Mouse (Mus musculus) hindbrain, postnatal 0 days (tissue): ENCODE data around the gene Sdccag8. TPM values are rescaled to one million over a fixed set of nuclear protein-coding genes. Genes with fewer than 3 reads are reported as not detected.

Experiments
- ATAC-seq: fragments of 200-750 bp; cut with Nextera tagmentation; 2 replicates; pipeline ENCODE4 v1.8.0; 2017; ENCODE audit warnings: mild to moderate bottlenecking, moderate TSS enrichment, moderate library complexity
- DNase-seq: peaks from one replicate; pipeline ENCODE4 v3.0.0-alpha.2; 2015; ENCODE audit warnings: low spot score
- H3K27ac ChIP-seq: fragments of 300-500 bp; sonication (generic); 2 replicates; pipeline ENCODE4 v1.5.1; 2014; ENCODE audit warnings: mild to moderate bottlenecking
- H3K27me3 ChIP-seq: fragments of 300-500 bp; sonication (generic); 2 replicates; pipeline ENCODE4 v1.6.1; 2014; ENCODE audit warnings: low read length, mixed read lengths; ENCODE audit not compliant: insufficient read depth
- H3K36me3 ChIP-seq: fragments of 300-500 bp; sonication (generic); 2 replicates; pipeline ENCODE4 v1.6.1; 2014; ENCODE audit warnings: low read length, mixed read lengths; ENCODE audit not compliant: insufficient read depth
- H3K4me1 ChIP-seq: fragments of 300-500 bp; sonication (generic); 2 replicates; pipeline ENCODE4 v1.6.1; 2014; ENCODE audit warnings: antibody characterized with exemption, low read length, mixed read lengths; ENCODE audit not compliant: insufficient read depth
- H3K4me2 ChIP-seq: fragments of 300-500 bp; sonication (generic); 2 replicates; pipeline ENCODE4 v1.6.1; 2014; ENCODE audit warnings: low read depth, mild to moderate bottlenecking, low read length, moderate library complexity, mixed read lengths
- H3K4me3 ChIP-seq: fragments of 300-500 bp; sonication (generic); 2 replicates; pipeline ENCODE4 v1.5.1; 2014; ENCODE audit warnings: low read length
- H3K9ac ChIP-seq: fragments of 300-500 bp; sonication (generic); replicated peaks from 2 replicates; pipeline ENCODE4 v1.6.1; 2014; ENCODE audit warnings: mild to moderate bottlenecking, low read length, moderate library complexity, mixed read lengths
- H3K9me3 ChIP-seq: fragments of 300-500 bp; sonication (generic); 2 replicates; pipeline ENCODE4 v1.6.1; 2016; ENCODE audit warnings: low read length, mixed read lengths
- CTCF ChIP-seq: IDR thresholded peaks from 2 replicates; pipeline ENCODE4 v1.5.1; 2016; ENCODE audit warnings: antibody characterized with exemption, control low read depth, low read depth
- WGBS: fragments of 180-500 bp; shearing (Covaris S2); extraction: QIAGEN DNeasy Blood & Tissue Kit; methylation state at CpG from one replicate; pipeline ENCODE4 v1.1.7; 2014; 5-methylcytosine and 5-hydroxymethylcytosine counted together
- polyA plus RNA-seq: library from polyadenylated mRNA; unstranded; fragments of >200 nt; fragmentation: Nextera tagmentation; extraction: Ambion mirVana; gene quantifications from 2 replicates; pipeline ENCODE4 v1.2.1, GENCODE M21; 2015
- total RNA-seq: library from RNA; depleted of rRNA; stranded (reverse); fragments of >200 nt; gene quantifications from 2 replicates; pipeline ENCODE4 v1.2.3, GENCODE M21; 2014

The Sdccag8 gene
- total and polyA plus RNA-seq, 2 experiments from 2014 or later = 10.1 to 23.1 TPM

- peak overlapping the region; percentile 42 for H3K27ac ChIP-seq
- ATAC-seq (no peak), DNase-seq (no peak)
- H3K4me3 ChIP-seq = no peak overlapping the region
- H3K4me2 ChIP-seq = no peak overlapping the region
- no peaks in the 10 kb centered on the region for H3K9me3 ChIP-seq
- H3K9ac ChIP-seq = no peak overlapping the region
- no peak for TF ChIP-seq CTCF
- H3K27me3 ChIP-seq = no peaks in the 10 kb centered on the region
- no peaks in the 10 kb centered on the region for H3K4me1 ChIP-seq
- H3K36me3 ChIP-seq = no peaks in the 10 kb centered on the region
- WGBS = 62% methylated on average over 8 of the region's 8 CpGs
Observed at GRCm38 (mm10) chr1:176944458-176945174, 130.2 kb downstream of the Sdccag8 start.

DNA sequence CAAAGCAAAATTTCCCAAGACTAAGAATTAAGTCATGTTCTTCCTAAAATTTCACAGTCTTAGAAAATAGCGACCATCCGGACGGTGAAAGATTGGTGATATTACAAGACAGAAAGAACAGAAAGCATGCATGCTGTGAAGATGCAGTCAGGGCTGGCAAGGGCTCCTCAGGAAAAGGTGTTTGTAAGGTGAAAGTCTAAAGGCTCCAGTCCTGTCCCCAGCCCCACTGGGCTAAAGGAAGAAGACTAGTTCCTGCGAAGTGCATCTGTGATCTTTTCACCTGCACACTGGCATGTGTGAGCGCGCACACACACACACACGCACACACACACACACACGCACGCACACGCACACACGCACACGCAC is 130.7 kb downstream of the Sdccag8 start:
- Histone ChIP-seq H3K36me3 (no peaks in the 10 kb centered on the region), H3K9ac (no peak overlapping the region), H3K27ac (peak overlapping the region; percentile 42), H3K4me1 (no peaks in the 10 kb centered on the region), H3K9me3 (no peaks in the 10 kb centered on the region), H3K4me2 (no peak overlapping the region), H3K27me3 (no peaks in the 10 kb centered on the region), H3K4me3 (no peak overlapping the region)
- no peak for TF ChIP-seq CTCF
- no peak for ATAC-seq
- DNase-seq = no peak
- WGBS = 78% methylated on average over 12 of the region's 12 CpGs

- H3K36me3 ChIP-seq = no peaks in the 10 kb centered on the region
- no peaks in the 10 kb centered on the region for H3K27me3 ChIP-seq
- ATAC-seq (peak; percentile 77), DNase-seq (peak; percentile 66)
- peak overlapping the region; percentile 70 for H3K27ac ChIP-seq
- H3K9me3 ChIP-seq = no peaks in the 10 kb centered on the region
- H3K4me3 ChIP-seq = no peak overlapping the region
- H3K4me2 ChIP-seq = no peak overlapping the region; the same call in 1 of the 2 replicates
- H3K4me1 ChIP-seq = no peaks in the 10 kb centered on the region
- no peak for TF ChIP-seq CTCF
- 43% methylated on average over 11 of the region's 11 CpGs for WGBS
- no peak overlapping the region for H3K9ac ChIP-seq
Observed at GRCm38 (mm10) chr1:176946031-176946795, 131.8 kb downstream of the Sdccag8 start.

DNA sequence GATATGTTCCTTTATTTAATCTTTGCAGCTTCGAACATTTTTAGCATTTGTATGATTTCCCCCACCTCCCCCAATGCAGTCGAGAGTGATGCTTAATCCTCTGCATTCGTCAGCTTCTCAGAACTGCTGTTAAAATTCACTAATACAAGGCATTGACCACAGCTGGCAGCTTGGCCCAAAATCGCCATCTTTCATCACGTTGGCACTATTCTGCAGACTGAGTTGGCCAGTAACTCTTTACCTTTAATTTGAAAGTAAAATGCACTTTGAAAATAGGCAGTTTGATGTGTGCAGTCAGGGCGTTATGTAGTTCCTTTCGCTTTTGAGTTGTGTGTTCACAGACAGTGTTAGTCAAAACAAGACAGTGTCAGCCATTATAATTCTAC is 132.3 kb downstream of the Sdccag8 start:
- DNase-seq (peak; percentile 40), ATAC-seq (no peak)
- H3K36me3 ChIP-seq = no peaks in the 10 kb centered on the region
- H3K4me3 ChIP-seq = no peak overlapping the region
- peak overlapping the region; percentile 70 for H3K27ac ChIP-seq
- H3K4me1 ChIP-seq = no peaks in the 10 kb centered on the region
- no peaks in the 10 kb centered on the region for H3K9me3 ChIP-seq
- whole genome bisulfite sequencing = 42% methylated on average over 7 of the region's 7 CpGs
- H3K9ac ChIP-seq = no peak overlapping the region
- H3K27me3 ChIP-seq = no peaks in the 10 kb centered on the region
- TF ChIP-seq CTCF = no peak
- peak overlapping the region; percentile 6; the same call in 1 of the 2 replicates for H3K4me2 ChIP-seq

DNA sequence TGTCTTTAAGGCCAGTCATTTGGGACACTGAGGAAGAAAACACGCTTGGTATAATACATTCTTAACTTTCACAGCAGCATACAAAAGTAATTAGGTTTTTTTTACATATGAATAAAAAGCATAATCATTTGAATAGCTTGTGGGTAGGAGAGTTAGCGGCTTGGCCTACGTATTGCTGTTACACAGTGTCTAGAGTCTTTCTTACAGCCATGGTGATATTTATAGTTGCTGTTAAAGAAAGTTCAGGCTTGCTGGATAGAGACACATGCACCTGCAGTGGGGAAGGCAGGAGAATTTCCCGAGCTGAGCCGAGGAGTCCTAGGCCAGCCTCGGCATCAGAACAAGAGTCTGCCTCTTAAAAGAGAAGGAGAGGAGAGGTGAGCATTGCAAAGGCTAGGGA is 134.4 kb downstream of the Sdccag8 start:
- no peak overlapping the region for H3K4me2 ChIP-seq
- WGBS = 49% methylated on average over 6 of the region's 6 CpGs
- no peaks in the 10 kb centered on the region for H3K27me3 ChIP-seq
- H3K4me1 ChIP-seq = no peaks in the 10 kb centered on the region
- DNase-seq (no peak), ATAC-seq (no peak)
- no peaks in the 10 kb centered on the region for H3K36me3 ChIP-seq
- no peak overlapping the region for H3K27ac ChIP-seq
- no peak for TF ChIP-seq CTCF
- H3K9ac ChIP-seq = no peak overlapping the region
- H3K9me3 ChIP-seq = no peaks in the 10 kb centered on the region
- no peak overlapping the region for H3K4me3 ChIP-seq

GRCm38 (mm10) chr1:176949320-176949719 is 134.9 kb downstream of the Sdccag8 start:
- H3K9ac ChIP-seq = no peak overlapping the region
- H3K4me3 ChIP-seq = no peak overlapping the region
- no peaks in the 10 kb centered on the region for H3K4me1 ChIP-seq
- 0 out of 2 replicates have a peak, but pooled peaks have one; percentile 14 for TF ChIP-seq CTCF
- H3K27ac ChIP-seq = no peak overlapping the region
- no peak for ATAC-seq
- peak; percentile 29 for DNase-seq
- no peak overlapping the region for H3K4me2 ChIP-seq
- no peaks in the 10 kb centered on the region for H3K27me3 ChIP-seq
- H3K36me3 ChIP-seq = no peaks in the 10 kb centered on the region
- 74% methylated on average over 6 of the region's 6 CpGs for whole genome bisulfite sequencing
- H3K9me3 ChIP-seq = no peaks in the 10 kb centered on the region

DNA sequence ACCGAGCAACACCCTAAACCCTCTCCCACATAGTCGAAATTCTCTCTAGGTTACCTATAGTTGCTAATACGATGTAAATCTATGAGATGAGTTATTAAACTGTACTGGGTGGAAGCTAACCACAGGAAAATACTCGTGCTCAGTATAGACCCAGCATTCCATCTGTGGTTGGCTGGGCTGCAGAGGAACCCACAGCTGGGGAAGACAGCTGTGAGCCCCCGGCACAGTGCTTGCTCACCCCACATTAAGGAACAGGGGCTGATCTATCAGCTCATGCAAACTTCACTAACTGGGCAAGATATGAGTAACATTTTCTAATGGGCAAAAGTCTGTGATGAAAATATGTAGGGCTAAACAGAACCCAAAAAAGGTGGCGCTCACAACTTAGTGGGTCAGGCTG is 135.6 kb downstream of the Sdccag8 start:
- H3K27me3 ChIP-seq = no peaks in the 10 kb centered on the region
- WGBS = 87% methylated on average over 6 of the region's 6 CpGs
- no peak overlapping the region for H3K27ac ChIP-seq
- no peak for TF ChIP-seq CTCF
- H3K9me3 ChIP-seq = no peaks in the 10 kb centered on the region
- H3K4me2 ChIP-seq = no peak overlapping the region
- H3K4me1 ChIP-seq = no peaks in the 10 kb centered on the region
- no peak overlapping the region for H3K9ac ChIP-seq
- H3K4me3 ChIP-seq = no peak overlapping the region
- DNase-seq (no peak), ATAC-seq (no peak)
- H3K36me3 ChIP-seq = no peaks in the 10 kb centered on the region
